Comparison of ENCODE assay signal across 21 mouse cellular contexts in genomic region chr2:174251963-174252362, GRCm38 (mm10).
"Had no signal": no experiment of that assay in that cellular context is flagged by ENCODE, and none has a peak within 500 bp of the region (broad histone marks: within the 10 kb centered on the region; RNA-seq: fewer than 3 reads in every experiment).

No protein-coding gene starts in this region.

- H3K4me1 ChIP-seq: kidney, embryonic 15.5 days; limb, embryonic 15.5 days; midbrain, embryonic 15.5 days; neural tube, embryonic 12.5 days had no signal

- H3K4me3 ChIP-seq: kidney, embryonic 15.5 days; limb, embryonic 12.5 days; limb, embryonic 15.5 days; midbrain, embryonic 12.5 days; midbrain, embryonic 15.5 days; neural tube, embryonic 12.5 days; neural tube, embryonic 15.5 days had no signal

- H3K27ac ChIP-seq: kidney, embryonic 15.5 days; limb, embryonic 12.5 days; limb, embryonic 15.5 days; liver, embryonic 14.5 days; midbrain, embryonic 12.5 days; midbrain, embryonic 15.5 days; neural tube, embryonic 12.5 days; neural tube, embryonic 15.5 days had no signal

- H3K9ac ChIP-seq: kidney, embryonic 15.5 days; limb, embryonic 12.5 days; limb, embryonic 15.5 days; liver, embryonic 14.5 days; liver, postnatal 0 days; lung, embryonic 14.5 days; midbrain, embryonic 12.5 days; midbrain, embryonic 15.5 days; neural tube, embryonic 12.5 days; neural tube, embryonic 15.5 days had no signal

- H3K27me3 ChIP-seq: limb, embryonic 12.5 days; midbrain, embryonic 12.5 days; midbrain, embryonic 15.5 days; neural tube, embryonic 12.5 days; neural tube, embryonic 15.5 days had no signal

- H3K9me3 ChIP-seq: kidney, embryonic 15.5 days; limb, embryonic 12.5 days; limb, embryonic 15.5 days; midbrain, embryonic 12.5 days; midbrain, embryonic 15.5 days; neural tube, embryonic 12.5 days; neural tube, embryonic 15.5 days had no signal

- ATAC-seq: liver, postnatal 0 days; midbrain, embryonic 15.5 days had no signal

- H3K4me2 ChIP-seq: kidney, embryonic 15.5 days; limb, embryonic 12.5 days; limb, embryonic 15.5 days; liver, embryonic 11.5 days; lung, embryonic 14.5 days; midbrain, embryonic 12.5 days; midbrain, embryonic 15.5 days; neural tube, embryonic 12.5 days; neural tube, embryonic 15.5 days had no signal

- H3K36me3 ChIP-seq: kidney, embryonic 15.5 days; limb, embryonic 12.5 days; limb, embryonic 15.5 days; midbrain, embryonic 12.5 days; midbrain, embryonic 15.5 days; neural tube, embryonic 12.5 days; neural tube, embryonic 15.5 days had no signal

- DNase-seq: kidney, adult 8-10 months; kidney, postnatal 10 days; kidney, postnatal 36 days; left cerebral cortex, postnatal 4 days; liver, postnatal 0 days; lung, embryonic 14.5 days; lung, postnatal 10 days; lung, postnatal 4 days; right cerebral cortex, adult 18-20 months; right cerebral cortex, postnatal 14 days; spleen, adult 18-20 months; thymus, postnatal 25 days had no signal
